Mouse (Mus musculus) c-Kit-positive CD71-positive TER-119-positive erythroid progenitor cells, embryonic 14.5 days (primary cell): ENCODE measurements around the gene Fam213a.
"Not testable (repeated sequence)": the region's sequence is repeated elsewhere in the genome, so short reads cannot be mapped to it uniquely, and the experiment has no call there.

Experiments used
- DNase-seq: peaks from one replicate; pipeline ENCODE4 v3.0.0-alpha.2; 2013; ENCODE audit warnings: low spot score

Gene Fam213a

DNA sequence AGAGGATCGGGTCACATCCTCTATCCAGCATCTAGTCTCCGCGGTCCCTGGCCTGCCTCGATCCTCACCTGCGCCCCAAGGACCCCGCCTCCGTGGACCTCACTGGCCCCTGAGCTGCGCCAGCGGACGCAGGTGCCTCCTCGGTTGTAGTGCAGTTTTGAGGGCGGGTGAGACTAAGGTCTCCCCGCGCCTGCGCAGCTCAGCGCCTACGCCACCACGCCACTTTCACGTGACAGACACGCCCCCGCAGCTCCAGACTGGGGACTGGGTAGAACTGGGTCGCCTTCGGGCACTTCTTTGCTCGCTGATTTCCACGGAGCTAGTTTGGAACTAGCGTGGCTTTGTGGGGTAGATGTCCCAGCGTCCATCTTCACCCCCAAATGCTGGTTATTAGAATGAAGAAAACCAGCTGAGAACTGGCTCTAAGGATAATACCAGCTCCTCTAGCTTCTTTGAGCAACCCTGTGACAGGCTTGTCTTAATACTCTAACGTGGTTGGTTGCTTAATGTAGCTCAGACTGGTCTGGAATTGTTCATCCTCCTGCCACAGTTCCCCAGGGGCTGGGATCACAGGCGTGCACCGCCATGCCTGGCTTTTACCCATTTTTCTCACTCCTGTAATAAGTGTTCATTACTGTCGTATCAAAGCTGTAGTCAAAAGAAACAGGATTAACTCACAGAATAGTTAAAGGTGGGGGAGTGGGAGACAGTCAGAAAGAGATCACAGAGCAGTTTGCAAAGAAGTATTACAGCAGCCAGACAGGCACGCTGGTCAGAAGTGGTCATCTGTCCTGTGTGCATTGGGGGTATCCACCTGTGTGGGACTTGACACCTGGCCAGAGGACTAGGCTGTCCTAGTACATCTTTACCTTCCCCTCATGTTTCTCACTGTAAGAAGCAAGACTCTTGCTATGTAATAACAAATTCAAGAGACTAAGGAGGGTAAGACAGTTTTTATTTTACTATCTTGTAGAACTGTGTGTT is at the start of gene Fam213a:
Fam213a (minus strand) TSS at position 159 of the 984 bp plus-strand sequence.
- DNase-seq, result peak; percentile 87

DNA sequence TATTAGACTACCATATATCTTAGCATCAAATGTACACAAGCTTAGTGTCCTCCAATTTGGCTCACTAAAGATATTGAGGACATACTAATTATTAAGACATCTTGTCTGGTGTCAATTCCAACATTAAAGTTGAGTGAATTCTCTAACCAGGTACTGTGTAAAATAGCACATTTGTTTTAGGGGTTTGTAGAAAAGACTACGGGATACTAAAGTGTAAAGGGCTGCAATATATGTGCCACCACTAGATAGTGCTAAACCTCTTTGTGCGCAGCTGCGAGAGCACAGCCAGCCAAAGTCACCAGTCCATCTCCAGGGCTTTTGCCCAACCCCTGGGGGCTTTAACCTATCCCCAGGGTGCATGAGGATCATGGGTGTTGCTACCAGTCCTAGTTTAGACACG is 39.6 kb upstream of the Fam213a start:
- DNase-seq, result not testable (repeated sequence)

DNA sequence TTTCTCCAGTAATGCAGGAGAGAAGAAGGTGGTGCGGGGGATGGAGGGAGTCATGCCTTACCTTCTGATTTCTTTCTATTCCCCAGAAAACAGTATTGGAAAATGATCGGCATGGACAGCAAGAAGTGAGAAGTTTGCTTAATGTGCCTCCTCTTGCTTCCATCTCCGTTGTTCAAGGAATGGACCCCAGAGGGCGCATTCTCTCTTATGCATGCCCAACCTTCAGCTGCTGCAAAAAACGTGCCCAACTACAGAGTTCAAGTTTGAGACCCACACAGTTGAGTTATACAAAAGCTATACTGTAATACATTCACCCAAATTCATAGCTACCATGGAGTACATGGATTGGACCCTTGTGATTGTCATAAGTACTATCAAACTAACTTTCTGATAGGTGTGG is 38.9 kb upstream of the Fam213a start:
- no peak for DNase-seq

DNA sequence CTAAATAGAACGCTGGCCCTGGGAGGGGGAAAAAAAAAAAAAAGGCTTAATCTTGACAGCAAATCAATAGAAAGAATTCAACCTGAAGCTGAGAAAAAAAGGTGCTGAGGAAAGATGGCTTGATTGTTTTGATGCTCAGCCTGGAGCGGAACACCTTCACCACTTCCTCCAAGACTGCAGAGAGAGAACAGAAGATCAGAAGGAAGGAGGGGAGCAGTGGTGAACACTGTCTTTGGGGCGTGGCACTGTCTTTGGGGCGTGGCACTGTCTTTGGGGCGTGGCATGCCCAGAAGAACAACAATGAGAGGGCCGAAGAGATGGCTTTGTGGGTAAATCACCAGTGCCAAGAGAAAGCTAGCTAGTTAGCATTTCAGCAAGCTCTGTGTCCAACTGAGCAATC is 36.9 kb upstream of the Fam213a start:
- DNase-seq, result no peak

DNA sequence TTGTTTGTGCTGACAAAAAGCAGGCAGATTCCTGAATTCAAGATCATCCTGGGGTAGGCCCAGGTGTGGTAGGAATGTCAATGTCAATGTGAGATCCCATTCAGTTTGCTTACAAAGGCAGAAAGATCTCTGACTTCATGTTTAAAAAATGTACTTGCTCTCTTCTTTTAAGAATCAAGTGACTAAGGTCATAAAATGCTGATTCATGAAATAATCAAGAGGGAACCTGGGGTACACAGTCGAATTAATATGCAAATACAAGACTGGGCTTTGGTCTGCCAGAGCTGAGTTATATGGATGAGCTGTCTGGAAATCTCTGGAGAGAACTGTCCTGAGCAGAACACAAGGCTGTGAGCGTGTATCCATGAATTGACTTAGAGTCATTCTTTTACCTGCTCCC is 33.8 kb upstream of the Fam213a start:
- no peak for DNase-seq

DNA sequence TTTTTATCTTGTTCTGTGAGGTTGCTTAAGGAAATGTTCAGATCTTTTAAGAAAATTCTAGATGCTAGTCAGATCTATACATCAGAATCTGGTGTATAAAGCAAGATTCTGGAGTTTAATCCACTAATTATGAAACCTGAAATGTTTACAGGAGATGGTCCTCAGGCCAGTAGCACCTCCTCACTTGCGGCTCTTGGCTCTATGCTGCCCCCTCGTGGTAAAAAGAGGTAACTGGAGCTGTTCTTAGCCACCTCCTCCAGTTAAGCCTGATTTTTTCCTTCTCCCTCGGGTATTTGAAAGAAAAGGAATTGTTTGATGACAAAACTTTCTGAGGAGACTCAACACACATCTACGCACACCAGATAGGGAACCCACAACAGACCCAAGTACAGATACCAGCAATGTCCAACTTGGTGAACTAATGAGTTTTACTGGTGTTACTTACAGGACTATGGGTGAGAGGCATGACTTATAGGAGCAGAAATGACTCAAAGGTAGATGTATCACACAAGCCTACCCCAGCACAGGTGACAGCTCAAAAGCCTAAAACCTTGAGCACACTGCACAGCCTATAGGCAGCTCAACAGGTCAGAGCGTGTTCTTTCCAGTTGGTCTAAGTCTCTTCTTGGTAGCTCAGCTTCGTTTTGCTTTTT is 21.7 kb upstream of the Fam213a start:
- DNase-seq, result peak; percentile 76

DNA sequence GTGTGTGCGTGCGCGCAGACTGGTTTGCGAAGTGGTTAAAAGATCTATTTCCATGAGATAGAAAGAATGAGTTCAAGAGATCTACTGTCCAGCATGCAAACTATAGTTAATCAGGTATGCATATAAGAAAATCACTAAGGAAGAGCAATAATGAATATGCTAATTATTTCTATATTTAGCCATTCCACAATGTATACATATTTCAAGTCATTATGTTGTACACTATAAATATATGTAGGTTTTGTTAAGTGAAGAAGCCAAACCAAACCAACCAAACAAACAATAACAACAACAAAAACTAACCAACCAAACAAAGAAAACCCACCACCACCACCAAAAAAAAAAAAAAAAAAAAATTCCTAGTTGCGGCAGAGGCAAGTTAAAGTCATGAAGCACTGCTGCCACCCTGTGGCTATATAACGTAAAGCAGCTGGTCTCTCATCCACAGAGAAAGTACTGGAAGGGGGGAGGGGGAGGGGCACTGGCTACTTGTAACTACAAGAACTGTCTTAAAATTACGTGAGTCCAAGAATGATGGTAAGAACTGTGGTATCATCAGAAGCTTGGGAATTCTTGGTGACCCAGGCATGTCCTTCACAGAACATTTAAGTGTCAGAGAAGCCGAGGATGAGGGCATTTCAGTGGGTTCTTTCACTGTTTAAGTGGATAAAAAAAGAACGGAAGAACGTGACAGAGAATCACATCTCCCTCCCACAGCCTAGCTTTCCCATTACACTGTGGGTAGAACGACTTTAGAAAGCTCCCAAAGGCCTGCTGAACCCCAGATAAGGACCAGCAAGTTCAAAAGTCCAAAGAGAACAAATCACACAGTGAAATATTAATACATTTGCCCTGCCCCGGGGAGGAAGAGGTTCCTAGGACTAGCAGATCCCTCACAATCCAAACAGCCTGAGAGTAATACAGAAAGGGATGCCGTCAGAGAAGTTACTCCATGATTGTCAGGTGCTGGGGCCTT is 19.8 kb upstream of the Fam213a start:
- peak; percentile 82 for DNase-seq

DNA sequence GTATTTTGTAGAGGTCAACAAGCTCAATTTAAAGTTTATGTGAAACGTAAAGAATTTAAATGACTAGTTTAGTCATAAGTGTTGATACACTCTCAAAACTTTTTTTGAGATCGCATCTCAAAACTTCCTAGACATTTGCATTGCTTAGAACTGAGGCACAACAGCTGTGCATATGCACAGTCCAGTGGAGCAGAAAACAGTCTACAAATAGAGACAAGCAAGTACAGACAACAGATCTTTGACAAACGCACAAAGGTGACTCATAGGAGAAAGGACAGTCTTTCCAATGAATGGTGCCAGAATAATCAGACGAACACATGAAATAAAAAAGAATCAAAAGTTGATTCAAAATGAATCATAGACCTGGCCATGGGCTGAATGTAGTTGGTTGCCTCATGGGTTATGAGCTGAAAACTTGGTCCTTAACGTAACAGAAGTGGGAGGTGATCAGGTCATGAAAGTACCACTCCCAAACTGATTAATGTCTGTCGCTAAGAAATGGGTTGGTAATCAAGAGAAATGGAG is 17.5 kb upstream of the Fam213a start:
- DNase-seq, result no peak

DNA sequence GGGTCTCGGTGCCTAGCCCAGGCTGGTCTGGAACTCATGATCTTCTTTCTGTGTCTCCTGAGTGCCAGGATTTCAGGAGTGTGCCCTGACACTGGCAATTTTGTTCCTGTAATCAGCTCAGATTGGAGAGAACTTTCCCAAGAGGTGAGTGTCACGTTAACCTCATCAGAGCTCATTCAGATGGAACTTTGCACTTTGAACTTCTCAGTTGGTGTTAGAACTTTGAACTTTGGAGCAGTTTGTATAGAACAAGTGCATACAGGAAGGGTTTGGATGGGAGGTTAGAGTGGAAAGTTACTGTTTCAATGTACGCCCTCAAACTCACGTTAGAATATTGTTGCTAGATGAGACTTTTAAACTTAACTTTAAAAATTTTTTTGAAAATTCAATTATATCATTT is 15.7 kb upstream of the Fam213a start:
- DNase-seq, result no peak

DNA sequence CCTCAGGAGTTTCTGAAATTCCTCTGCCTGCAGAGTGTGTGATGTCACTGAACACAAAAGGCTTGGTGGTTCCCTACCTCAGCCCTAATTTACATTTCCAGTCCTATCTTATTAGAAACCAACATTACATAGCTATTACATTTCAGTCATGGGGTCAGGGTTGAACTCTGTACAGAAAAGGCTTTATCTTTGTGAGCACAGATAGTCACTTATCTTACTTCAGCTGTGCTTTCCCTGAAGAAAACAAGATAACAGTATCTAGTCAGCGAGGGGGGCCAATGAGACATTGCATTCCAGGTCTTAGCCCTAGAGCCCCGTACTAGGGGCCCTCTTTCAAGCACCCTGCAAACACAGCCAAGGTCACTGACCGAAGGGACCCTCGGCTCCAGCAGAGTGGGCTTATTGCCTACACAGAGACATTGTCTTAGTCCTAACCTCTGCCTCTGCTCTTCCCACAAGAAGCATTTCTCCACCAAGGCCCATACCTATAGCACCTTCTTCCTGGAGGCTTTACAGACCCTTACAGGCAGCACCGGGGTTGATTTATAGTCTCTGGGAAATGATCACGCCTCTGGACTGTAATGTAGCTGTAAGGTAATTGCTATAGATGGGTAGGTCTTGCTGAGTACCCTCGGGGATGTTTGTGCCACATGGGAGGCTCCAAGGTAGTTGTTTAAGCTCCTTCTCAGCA is 12.2 kb upstream of the Fam213a start:
- DNase-seq, result peak; percentile 75

DNA sequence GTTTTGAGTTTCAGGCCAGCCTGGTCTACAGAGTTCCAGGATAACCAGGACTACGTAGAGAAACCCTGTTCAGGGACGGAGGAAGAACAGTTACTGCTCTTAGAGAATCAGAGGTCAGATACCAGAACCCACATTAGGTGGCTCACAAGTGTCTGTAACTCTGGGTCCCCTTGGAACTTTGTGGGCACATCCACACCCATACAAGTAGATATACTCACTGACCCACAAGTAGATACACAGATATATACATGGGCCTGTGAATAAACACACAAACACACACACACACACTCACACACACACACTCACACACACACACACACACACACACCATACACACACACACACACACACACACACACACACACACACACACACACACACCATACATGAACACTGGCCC is 11.5 kb upstream of the Fam213a start:
- DNase-seq, result no peak

DNA sequence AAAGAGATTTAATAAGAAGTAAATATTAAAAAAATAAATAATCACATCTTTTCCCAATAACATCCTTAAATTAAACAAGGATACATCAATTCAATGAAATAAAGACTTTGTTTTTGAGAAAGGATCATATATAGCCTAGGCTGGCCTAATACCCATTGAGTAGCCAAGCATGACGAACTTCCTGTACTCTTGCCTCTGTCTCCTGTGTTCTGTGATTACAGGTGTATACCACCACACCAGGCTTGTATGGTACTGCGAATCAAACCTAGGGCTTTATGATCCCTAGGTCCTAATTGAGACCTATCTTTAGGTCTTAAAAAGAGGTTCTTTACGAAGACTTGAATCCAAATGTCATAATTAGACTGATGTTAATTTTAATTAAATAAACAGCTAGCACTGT is 7.7 kb upstream of the Fam213a start:
- DNase-seq, result no peak

DNA sequence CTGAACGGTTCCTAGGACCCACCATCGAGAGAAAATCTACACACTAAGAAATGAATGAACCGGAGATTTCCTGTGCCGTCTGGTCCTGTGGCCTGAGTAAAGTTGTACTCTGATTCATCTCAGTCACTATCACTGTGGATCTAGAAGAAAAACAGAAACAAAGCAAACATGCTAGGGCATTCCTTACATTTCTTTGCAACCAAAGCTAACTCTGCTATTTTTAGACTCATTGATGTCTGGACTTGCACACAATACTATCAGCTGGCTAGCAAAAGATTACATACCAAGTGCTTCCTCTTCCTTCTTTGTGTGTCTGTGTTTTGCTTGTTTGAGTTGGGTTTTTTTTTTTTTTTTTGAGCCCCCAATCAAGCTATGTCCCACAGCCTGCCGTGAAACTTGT is 3.9 kb upstream of the Fam213a start:
- DNase-seq, result no peak

DNA sequence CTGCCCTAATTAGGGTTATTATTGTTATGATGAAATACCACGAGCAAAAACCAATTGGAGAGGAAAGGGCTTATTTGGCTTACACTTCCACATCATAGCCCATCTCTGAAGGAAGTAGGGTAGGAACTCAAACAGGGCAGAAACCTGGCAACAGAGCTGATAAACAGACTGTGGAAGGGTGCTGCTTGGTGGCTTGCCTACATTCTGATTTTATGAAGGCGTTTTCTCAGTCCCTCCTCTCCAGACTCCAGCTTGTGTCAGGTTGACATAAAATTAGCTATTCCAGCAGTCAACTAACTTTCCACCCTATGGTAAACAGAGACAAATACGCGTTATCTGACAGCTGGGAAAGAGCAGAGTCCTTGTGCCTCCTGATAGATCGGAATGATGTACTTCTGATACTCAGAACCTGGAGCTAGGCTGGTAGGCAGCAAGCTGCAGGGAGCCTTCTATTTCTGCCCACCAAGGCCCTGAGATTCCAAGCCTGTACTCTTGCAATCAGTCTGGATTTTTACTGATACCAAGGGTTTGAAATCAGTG is 1.2 kb upstream of the Fam213a start:
- no peak for DNase-seq

DNA sequence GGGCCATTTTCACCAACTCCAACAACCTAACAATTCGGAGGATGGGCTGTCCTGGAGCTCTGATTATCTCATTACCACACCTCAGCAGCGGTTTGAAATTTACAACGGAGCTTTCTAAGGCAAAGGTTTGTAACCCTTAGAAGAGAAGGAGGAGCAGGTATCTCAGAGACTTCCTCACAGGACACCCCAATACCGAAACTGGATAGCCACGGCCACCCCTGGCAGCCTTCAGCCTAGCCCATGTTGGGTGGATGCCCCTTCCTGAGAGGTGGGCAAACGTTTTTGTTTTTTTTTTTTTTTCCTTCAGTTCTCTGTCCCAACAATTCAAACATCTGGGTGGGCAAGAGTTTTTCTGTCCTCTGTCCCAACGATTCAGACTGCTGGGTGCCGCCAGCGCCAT is 445 bp downstream of the Fam213a start:
- no peak for DNase-seq

DNA sequence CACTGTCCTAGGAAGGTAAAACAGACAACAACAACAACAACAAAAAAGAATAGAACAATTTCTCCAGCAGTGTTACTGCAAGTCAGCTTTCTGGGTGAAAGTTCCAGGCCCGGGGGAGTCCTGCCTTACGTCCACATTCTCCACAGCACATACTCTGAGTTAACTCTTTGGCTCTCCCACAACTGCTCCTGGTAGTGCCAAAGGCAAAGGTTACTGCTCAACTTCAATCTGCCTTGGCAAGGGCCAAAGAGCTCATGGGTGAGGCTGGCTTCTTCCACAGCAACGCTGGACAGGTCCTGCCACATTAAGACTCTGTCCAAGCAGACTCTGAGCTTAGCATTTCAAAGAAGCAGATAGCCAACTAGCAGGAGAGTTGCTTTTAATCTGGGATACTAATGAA is 1.7 kb downstream of the Fam213a start:
- no peak for DNase-seq

DNA sequence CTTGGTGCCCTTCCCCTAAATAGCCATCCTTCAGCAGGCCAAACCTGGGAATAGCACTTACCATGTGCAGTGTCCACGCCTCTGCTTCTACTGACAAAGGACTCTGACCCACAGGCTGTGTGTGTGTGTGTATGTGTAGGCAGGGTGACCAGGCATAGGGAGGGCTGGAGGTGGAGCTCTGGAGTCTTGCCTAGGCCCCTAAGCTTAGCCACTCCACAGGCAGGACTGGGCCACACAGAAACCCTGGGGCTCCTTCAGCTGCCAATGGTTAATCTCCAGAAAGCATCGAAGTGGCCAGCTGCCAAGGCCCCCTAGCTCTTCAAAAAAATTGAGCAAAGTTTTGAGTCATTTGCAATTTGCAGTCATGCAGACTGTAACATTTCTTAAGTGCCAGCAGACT is 5.5 kb downstream of the Fam213a start:
- DNase-seq, result no peak

DNA sequence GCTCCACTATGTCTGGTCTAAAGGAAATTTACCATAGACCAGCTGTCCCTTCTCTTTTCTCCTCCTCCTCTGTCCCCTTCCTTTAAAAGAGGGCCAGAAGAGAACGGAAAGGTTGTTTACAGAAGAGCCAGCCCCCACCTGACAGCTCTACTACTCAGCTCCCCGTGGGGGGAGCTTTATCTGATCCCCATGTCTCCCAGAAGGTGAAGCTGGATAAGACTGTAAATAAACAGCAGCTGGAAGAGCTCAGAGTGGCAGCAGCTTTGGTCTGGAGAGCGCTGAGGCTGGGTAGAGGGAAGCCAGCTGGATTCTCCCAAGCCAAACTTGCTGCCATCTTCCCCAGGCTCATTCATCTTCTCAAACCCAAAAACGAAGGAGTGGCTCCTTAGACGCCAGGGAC is 5.9 kb downstream of the Fam213a start:
- peak; percentile 69 for DNase-seq

DNA sequence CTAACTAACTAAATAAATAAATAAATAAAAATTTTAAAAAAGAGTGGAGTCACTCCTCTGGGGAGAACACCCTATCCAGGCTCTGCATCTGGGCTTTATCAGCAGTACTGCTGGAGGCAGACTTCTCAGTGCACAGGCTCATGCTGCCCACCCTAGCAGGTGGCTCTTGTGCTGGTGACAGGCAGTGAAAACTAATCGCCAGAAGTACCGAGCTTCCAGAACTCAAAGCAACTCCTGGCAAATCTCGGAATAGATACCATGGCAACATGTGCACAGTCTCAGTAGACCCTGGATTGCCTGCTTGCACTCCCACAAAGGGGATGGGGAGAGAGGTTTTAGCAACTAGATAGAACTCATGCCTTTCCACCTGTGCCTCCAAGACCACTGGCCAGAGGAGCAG is 6.7 kb downstream of the Fam213a start:
- peak; percentile 83 for DNase-seq

DNA sequence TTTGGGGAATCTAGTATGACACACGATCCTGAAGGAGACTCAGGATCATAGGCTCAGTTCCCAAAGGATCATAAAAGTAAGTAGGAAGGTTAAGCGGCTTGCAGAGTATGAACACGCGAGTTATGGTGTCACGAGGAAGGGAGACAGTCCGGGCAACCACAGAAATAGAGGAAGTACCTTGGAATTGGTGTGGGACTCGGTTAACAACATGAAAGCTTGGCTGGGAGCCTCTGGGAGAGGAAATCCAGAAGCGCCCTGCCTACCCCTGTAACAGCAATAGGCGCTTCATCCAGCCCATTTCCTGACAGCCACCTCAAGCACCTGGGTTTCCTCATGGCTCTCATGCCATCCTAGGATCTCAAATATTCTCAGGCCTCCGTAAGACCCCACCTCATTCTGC is 7.3 kb downstream of the Fam213a start:
- no peak for DNase-seq

DNA sequence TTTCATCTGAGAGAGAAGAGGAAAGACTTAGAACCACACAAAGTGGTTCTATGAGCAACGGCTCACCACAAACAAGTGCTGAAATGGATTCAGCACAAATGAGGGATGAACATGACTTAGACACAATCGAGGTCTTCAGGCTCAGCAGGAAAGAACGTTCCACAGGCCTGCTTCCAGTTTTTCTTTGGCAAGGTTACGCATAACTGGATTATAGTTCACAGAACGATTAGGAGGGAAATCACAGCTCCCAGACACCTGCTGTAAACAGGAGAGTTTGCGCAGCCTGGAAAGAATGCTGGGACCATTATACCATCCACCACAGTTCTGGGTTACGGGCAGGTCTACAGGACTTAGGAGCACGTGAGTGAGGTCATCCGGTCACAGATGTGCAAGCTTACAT is 7.9 kb downstream of the Fam213a start:
- DNase-seq, result no peak
